Mouse (Mus musculus) heart, postnatal 25 days (tissue): ENCODE measurements at regions not wholly inside any gene's neighbourhood (a gene's known extent, or its start where the extent isn't known, plus 50 kb on each side); places are given as distances from the start of the nearest gene placed in this dataset.

Source experiments
- DNase-seq: peaks from one replicate; pipeline ENCODE4 v3.0.0; 2022; ENCODE audit warnings: low spot score
- intact Hi-C: fragments of 180-260 bp; cut with DNase I; formaldehyde crosslinking; loops from one replicate; pipeline ENCODE4 v1.15.1; 2025

DNA sequence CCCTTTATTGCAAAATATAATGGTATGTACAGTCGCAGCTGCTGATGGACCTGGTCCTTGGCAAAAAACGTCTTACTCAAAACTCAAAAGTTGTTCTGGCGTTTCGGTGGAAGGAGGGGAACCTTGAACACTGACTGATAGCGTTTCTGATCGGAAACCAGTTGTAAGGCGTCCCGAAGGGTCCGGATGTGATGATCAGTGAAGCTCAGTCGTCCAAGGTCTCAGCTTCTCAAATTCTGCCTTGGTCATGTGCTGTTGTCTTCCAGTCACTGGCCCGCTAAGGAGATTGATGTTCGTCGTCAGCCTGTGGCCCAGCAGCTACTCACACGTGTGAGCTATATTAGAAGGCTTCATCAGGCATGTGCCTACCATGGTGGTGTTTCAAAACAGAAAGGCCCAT lies 173.5 kb downstream of the Slc38a4 start:
- intact Hi-C loops = no loop called here
- DNase-seq = no peak

DNA sequence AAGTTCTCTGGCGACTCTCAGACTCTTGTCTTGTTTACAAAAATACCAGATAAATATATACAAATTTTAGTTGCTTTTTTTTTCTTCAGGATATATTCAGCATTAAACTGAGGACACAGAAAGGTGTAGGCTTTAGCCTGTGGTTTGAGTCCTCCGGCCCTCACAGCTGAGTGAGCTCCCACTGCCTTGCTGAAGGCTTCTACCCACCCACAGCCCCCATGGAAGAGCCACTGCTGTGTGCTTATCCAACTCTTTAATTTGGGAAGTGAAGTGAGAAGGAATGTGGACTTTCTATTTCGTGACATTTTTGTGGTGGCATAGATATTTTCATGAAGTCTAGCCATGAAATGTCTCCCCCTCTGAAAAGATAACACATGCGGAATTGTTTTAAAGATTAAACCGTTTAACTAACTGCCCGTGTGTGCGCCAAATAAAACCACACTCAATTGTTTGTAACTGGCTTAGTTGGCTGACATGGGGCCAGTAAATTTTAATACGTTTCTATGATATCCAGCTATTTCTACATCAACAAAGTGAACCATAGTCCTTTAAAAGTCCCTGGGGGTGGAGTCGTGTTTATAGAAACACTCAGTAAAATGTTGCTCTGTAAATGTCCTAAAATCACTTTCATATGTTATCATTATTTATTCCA lies 174.1 kb downstream of the Slc38a4 start:
- DNase-seq = no peak
- intact Hi-C loops = no loop called here

DNA sequence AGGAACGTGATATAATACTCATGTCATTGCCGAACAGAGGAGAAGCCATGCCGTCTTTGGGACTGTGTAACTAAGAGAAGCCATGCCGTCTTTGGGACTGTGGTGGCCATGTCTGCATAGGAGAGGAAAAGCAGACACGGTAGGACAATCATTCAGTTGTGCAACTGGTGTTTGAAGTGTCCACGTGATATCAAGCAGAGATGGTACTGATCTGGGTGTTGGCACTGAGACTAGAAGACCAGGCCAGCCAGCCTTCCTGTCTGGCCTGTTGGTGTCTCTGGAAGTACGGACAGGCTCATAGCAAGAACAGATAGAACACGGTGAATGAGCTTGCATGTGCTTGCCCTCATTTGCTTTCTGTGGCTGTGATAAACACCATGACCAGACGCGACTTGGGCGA lies 175.7 kb downstream of the Slc38a4 start:
- DNase-seq = no peak

DNA sequence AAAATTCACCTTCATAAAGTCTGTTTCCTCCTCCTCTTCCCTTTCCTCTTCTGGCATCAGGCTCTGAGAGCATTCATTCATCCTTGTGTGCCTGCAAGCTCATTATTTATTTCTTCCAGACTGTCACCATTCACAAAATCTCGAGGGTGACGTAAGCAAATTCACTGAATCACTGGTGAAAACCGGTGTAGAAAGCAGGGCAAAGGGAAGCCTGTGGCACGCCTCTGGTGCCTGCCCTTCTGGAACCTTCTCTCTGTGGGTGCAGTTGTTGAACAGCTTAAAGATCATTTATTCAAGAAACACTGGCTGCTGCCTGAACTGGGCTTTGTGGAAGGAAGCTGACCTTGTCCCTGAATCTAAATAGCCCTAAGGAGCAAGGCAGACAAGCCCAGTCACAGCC lies 177.0 kb downstream of the Slc38a4 start:
- DNase-seq = no peak

More for the DNA sequence above, 175.7 kb downstream of the Slc38a4 start:
- intact Hi-C loops = no loop called here

DNA sequence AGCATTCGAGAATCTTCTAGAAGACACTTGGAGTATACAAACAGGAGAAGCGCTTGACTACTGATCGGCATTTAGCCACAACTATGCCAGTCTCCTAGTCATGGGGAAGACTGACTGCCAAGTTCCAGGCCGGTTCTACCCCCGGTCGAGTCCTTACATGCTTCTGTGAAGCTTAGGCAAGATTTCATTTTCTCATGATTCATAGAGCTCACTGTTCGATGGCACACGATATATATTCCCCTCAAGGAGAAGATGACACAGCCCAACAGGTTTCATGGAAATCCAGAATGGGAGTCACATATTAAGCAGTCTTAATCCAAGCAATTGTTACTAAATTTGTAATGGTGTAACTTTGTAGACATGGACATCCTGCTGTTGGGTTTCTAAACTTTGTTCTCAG lies 177.8 kb downstream of the Slc38a4 start:
- intact Hi-C loops = no loop called here
- no peak for DNase-seq

More for the DNA sequence above, 177.0 kb downstream of the Slc38a4 start:
- intact Hi-C loops = no loop called here

DNA sequence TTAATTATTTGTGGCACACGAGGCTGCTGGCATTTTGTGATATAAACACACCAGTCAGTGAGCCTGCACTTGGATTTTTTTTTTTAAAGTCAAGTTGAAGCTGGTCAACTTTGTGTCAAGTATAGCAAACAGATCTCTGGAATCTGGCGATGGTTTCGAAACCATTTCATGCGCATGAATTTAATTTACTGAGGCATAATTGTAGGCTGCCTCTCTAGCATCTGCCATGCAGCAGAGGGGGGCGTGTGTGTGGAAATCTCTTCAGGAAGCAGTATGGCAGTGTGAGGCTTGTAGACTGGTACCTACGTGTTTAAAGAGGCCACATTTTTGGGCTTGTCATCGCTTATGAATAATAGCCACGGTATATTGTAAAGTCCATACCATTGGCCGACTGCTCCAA lies 177.7 kb upstream of the Slc38a2 start:
- no peak for DNase-seq
- intact Hi-C loops = no loop called here

DNA sequence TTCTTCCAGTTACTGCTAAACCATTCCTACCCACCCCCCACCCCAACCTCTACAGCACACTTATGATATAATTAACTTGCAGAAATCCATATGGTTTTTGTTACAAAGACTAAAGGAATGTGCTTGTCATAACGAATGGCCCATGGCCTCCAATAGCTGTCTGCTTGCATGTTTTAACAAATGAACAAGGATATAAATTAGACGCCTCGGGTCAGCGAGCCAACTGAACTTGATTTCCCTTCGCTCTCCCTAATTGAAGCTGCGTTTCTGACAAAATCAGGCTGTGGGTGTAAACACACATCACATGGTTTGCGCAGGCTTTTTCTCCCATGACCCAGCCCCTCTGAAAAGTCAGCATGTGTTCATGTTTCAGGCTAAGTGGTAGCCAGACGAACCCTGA lies 174.6 kb upstream of the Slc38a2 start:
- no peak for DNase-seq
- intact Hi-C loops = no loop called here

DNA sequence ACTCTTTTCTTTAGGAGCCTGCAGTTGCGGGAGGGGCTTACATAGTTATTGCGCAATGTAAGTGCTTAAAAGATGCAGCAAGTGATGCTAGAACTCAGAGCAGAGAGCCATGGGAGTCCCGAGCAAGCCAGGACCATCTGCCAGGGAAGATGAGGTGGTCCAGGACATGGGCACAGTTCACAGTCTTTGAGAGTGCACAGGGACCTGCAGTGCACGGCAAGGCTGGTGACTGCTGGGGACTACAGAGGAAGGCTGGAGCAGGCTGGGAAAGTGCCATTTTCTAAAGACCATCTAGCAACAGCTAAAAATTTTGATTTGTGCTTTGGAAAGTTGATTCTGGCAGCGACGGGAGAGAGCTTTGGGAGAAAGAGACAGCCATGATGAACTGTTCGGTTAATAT lies 174.0 kb upstream of the Slc38a2 start:
- intact Hi-C loops = no loop called here
- no peak for DNase-seq

DNA sequence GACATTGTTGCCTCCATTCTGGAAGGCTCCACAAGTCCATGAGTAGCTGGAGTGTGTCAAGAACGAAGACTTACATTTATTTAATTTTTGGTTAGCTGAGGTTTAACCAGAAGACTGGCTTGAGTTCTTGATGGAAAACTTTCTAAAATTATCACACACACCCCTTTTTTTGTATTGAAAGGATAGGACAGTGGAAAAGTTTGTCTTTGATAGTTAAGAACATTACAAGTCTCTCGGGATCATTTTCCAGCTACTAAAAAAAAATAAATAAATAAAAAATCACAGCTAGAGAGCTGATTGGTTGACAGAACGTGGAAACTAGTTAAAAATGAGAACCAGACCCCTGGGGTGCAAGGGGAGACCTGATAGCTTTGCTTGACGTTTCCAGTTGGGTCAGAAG lies 173.6 kb upstream of the Slc38a2 start:
- intact Hi-C loops = no loop called here
- no peak for DNase-seq

DNA sequence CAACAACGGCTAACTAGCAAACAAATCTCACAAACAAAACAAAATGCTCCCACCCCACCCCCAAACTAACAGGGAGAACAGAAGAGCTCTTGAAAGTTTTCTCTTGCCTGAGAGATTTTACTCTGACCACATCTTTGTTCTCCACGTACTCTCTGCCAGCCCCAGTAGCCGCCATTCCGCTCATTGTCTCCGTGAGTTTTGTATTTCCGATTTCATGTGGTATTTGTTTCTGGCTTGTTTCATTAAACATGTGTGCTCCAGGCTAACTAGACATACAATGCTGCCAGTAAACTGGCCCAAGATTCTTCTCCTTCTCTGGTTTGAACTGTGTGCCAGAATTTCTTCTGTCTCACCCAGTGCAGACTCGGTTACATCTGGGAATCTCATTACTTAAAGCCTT lies 168.2 kb upstream of the Slc38a2 start:
- DNase-seq = no peak
- intact Hi-C loops = no loop called here

DNA sequence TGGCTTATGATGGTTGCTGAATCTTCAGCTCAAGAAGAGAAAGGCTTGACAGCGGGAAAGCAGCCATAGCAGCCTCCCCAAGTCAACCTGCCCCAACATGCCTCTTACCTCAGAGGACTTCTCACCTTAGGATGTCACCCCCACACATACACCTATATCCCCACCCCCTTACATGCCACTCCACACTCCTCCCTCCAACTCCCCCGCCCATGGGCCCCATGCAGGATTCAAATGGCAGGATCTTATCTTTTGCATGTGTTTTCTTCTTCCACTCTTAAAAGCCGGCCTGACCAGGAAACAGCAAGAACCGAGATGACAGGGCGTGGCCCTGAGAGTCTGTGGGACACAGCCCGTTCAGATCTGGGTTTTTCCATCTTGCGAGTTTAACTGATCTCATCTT lies 166.4 kb upstream of the Slc38a2 start:
- intact Hi-C loops = no loop called here
- DNase-seq = no peak

DNA sequence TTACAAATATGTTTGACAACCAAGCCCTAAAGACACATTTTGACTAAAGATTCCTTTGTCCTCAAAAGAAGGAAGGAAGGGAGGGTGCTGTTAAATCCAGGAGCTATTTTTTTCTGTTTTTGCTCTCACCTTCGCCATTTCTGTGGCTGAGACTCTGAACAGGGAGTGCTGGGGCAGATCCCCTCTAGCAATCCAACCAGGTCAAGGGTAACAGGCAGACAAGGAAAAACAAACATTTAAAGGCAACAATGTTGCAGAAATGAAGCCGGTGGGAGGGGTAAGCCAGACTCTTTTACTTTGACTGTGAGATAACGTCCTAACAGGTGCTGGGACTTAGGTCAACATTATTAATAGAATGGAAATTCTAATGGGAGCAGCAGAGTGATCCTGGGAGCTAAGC lies 158.2 kb upstream of the Slc38a2 start:
- intact Hi-C loops = no loop called here
- DNase-seq = no peak

DNA sequence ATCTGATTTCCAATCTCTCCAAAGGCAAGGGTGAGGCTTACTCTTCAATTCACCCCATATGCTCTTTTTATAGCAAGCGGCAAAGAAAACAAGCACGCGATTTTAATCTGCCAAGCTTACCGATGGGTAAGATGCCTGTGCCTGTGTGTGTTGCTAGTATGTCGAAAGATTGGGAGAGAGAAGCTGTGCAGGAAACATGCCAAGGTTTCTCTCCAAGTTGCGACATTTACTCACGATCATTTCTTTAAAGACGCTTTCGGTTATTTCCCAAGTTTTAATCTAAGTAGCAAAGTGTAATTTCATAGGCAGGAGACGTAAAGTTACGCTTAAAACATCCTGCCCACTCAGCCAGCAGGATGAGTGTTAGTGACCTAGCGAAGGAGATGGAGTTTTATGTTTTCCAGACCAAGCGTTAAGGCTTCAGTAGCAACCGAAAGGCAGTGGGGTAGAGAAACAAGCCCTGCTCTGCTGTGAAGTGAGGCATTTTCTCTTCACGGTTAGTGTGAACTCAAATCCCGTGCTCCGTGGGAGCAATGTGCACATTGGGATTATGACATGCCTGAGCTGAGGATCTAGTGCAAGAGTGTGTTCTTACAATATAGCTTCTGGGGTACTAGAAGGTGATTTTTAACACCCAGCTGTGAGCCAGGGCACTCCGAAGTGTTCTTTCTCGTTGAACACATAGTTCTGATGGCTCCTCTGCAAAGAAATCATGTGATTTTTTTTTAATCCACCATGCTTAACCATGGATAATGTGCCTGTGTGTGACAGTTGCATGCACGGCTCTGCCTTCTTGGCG lies 152.6 kb upstream of the Slc38a2 start:
- DNase-seq = no peak
- intact Hi-C loops = no loop called here

DNA sequence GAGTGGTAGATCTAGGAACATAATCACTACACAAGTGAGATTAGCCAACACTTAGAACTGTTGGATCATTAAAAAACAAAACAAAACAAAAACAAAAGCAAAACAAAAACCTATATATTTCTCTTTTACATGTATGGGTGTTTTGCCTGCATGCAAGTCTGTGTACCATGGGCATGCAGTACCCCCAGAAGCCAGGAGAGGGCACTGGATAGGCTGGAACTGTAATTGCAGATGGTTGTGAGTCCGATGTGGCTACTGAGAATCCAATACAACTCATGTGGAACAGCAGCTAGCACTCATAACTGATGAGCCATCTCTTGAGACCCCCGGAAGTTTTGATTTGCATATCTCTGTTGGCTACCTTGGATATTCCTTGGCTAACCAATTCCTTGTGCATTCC lies 148.6 kb upstream of the Slc38a2 start:
- no peak for DNase-seq
- intact Hi-C loops = loop anchor here (5.0 kb wide), 1 partner anchor 46 kb away; no protein-coding TSS in a partner anchor

DNA sequence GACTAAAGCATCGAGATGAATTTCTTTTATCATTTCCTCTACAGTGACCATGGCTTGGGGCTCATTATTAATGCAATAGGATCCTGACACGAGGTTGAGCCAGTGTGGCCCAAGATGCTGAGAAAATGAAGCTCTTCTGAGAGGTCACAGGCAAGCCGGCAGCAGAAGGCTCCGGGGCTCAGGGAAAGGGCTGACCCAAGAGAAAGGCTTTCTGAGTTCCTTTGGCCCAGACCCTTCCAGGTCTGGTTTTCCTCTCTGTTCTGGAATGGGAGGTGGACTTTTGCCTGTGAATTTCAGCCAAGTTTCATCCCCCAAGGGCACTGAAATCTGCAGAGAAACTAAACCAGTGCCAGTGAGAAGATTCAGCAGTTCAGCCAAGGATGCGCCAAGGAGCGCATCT lies 145.7 kb upstream of the Slc38a2 start:
- DNase-seq = no peak
- intact Hi-C loops = loop anchor here (5.0 kb wide), 1 partner anchor 43 kb away; no protein-coding TSS in a partner anchor

DNA sequence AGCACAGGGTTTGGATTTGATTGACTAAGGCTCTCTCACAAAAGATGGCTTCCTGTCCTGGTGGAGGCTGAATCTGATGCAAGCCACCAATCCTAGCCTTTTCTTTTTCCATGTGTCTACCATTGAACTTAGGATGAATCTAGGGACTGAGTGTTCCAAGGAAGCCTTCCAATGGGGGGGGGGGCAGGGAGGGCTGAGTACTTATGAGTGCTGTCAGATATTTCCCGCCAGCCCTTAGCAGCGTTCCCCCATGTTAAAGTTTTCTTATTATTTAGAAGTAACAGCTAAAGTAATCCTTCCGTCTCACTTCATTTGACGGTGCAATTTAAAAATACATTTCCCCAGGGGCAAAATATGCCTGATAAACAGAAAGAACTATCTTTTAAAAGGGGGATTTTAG lies 144.8 kb upstream of the Slc38a2 start:
- no peak for DNase-seq
- intact Hi-C loops = no loop called here

DNA sequence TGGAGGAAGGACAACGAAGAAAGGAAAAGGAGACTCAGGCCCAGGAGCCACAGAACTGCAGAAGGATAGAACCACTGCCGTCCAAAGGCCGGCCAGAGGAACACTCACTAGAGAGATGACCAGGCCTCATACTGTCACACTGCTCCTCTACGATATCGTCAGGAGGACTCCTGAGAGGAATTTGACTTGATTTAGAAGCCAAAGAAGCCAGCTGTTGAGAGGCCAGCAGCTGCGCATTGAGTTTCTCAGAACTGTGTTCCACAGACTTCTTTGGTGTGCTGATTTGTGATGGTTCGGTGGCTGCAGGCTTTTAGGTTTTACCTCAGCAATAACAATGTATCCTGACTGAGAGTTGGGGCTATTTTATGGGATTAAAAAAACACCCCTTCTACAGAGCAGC lies 144.1 kb upstream of the Slc38a2 start:
- intact Hi-C loops = no loop called here
- DNase-seq = no peak

DNA sequence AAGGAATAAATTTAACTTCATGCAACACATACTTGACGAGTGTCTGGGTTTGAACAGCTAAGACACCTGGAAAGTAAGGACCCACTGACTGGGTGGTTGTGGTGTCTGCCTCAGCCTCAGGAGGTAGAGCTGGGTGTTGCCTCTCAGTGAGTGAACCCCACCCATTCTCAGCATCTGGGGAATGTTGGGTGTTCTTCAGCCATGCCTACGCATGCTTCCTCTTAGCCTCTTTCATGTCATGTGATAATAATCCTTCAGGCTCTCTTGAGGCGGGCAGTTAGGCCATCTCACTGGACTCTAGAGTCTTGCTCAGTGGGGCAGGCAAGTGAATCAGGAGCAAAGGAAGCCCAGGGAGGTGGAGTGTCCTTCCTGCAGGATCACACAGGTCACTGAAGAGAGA lies 143.4 kb upstream of the Slc38a2 start:
- intact Hi-C loops = no loop called here
- no peak for DNase-seq

DNA sequence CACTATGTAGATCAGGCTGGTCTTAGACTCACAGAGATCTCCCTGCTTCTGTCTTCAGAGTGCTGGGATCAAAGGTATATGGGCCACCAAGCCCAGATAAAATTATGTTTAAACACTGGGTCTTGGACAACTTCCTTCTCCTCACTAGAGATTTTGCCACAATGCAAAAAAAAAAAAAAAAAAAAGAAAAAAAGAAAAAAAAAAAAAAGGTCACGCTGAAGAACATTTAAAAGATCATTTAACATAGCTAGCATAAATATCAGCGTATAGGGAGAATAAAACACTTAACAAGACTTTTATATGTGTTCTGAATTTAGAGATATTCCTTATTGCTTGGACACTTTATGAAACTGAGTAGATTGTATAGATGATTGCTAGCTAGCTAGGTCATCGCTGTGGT lies 137.1 kb upstream of the Slc38a2 start:
- intact Hi-C loops = no loop called here

DNA sequence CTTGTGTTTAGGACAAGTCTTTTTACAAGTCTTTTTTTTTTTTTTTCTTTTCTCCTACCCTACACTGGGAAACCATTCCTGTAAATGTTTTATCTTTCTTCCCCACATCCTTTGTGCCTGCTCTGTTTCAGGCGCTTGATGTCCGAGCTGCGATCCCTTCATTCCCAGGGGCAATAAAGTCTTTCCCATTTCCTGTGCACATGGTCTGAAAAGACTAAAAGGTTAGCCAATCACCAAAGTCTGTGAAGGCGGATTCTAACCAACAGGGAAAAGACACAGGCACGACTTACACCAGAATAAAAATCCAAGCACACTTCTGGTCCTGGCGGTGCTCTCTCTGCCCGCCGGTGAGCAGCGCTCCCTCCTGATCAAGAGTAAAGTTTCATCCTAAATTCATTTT lies 135.3 kb upstream of the Slc38a2 start:
- no peak for DNase-seq
- intact Hi-C loops = no loop called here

More for the DNA sequence above, 137.1 kb upstream of the Slc38a2 start:
- no peak for DNase-seq

DNA sequence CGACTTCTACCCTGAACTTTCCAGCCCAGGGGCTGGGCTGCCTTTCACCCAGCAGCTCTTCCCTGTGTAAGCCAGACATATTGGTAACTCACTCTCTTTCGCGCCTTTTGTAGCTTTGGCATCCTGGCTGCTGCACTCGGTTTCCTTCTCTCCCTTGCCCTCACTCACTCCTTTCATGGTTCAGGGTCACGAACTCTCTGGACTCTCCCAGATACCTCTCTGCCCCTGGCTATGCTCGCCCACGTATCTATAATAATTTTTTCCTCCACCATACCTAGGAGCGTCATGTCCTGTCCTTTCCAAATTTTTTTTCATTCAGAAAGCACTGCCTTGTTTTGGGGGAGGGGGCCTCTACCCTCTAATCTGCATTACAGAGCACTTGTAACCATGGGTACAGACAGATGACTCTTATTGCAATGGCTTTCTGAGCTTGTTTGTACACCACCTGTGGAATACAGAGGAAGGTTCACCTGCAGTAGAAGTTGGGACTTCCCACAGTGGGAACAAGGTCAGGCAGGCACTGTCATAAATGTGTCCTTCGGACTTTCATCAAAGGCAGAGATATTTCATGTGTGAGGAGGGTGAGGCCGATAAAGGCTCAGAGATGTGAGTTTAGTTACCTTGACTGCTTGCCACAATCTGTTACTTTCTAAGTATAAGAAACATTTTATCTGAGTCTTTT lies 134.8 kb upstream of the Slc38a2 start:
- intact Hi-C loops = no loop called here

More for the DNA sequence above, 134.8 kb upstream of the Slc38a2 start:
- no peak for DNase-seq
